Mouse (Mus musculus): ENCODE results near the gene Sctr. TPM values are rescaled to one million over a fixed set of nuclear protein-coding genes. Genes with fewer than 3 reads are reported as not detected.

Sctr gene
- total RNA-seq, 2 experiments from 2014 or later, result not detected

- ATAC-seq (replicated peaks; ENCODE audit: poor library complexity), result no peak
Observed at GRCm38 (mm10) chr1:120066159-120066558, 59.5 kb downstream of the Sctr start.

DNA sequence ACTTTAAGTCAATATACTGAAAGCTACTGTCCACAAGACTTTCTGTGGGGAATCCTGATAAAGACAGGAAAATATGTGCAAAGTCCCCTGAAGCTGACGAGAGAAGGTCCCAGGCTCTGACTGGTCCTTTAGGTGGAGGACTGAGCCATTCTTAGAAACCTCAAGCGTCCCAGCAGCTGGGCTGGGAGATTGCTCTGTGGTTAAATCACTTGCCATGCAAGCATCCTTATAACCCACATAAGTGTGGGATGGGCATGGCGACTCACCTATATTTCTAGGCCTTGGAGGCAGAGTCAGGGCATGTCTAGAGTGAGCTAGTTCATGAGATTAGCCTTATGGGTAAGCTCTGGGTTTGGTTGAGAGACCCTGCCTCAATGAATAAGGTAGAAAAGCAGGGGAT, 59.9 kb downstream of the Sctr start:
- no peak for ATAC-seq (replicated peaks; ENCODE audit: poor library complexity)

DNA sequence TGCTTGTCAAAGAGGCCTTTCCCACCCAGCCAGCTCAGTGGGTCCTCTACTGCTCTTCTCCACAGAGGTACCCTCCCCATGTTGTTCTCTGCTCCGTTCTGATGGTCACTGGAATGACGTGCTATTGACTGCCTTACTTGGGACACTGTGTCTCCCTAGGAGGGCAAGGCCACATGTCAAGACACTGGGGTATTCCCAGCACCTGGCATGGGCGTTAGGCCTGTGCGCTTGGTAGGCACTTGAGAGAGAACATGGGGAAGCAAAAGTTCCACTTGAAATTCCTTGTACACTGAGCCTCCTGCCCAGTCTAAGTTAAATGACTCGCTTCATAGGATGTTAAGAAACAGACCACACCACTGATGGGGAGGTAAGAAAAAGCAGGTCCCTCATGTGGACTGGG, 62.4 kb downstream of the Sctr start:
- ATAC-seq (replicated peaks; ENCODE audit: poor library complexity), result no peak

DNA sequence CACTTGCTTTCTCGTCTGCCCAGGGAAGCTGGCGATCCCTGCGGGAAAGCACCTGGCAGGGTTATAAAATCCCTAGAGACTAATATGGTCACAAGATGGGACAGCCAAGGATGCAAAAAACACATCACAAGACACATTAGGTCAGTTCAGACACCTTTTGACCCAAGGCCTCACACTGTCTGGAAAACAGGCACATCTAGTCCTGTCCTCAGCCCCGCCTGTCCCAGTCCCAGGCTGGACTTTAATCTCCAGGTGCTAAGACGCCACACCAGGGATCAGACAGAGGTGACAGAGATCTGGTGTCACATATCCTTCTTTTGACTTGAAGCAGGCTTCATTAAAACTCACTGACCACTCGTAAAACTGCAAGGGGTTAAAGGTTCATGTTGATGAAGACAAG, 63.5 kb downstream of the Sctr start:
- no peak for ATAC-seq (replicated peaks; ENCODE audit: poor library complexity)

DNA sequence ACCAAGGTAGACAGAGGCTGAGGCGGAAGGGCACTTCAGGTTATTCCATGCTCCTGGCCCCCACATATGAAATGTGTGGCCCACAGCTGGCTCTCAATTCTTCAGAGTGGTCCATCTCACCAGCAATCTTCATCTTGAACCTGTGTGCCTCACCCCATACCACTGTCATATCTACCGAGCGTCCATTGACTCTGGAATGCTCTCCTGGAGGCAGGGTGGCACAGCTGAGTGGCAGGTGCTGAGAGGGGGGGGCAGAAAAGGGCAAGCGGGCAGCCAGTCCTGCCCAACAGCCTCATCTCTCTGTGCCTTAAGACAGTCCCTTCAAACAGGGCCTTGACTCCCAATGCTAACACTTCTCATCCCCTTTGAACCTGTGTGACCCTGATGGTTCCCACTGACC, 64.4 kb downstream of the Sctr start:
- no peak for ATAC-seq (replicated peaks; ENCODE audit: poor library complexity)

DNA sequence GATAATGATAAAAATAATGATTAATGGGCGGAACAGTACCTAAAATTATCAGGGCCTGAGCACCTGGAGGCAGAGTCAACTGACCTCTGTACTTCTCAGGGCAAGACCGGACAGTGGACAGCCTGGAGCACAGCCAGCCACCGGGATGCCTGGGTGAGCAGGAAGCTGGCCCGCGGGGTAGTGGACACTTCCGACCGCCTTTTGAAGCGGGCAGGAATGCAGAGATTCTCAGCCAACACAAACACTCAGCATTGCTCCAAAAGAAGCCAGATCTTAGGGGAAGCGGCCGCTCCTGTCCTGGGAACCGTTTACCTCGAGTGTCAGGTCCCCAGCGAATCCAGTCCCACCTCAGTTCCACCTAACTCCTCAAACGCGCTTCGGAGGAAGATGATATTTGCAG, 66.2 kb downstream of the Sctr start:
- ATAC-seq (replicated peaks; ENCODE audit: poor library complexity), result no peak

- peak; percentile 84 for ATAC-seq (replicated peaks; ENCODE audit: poor library complexity)
Observed at GRCm38 (mm10) chr1:120073519-120074306, 67.0 kb downstream of the Sctr start, which contains the start of gene Tmem37. Tmem37 (minus strand) TSS chr1:120074074.

DNA sequence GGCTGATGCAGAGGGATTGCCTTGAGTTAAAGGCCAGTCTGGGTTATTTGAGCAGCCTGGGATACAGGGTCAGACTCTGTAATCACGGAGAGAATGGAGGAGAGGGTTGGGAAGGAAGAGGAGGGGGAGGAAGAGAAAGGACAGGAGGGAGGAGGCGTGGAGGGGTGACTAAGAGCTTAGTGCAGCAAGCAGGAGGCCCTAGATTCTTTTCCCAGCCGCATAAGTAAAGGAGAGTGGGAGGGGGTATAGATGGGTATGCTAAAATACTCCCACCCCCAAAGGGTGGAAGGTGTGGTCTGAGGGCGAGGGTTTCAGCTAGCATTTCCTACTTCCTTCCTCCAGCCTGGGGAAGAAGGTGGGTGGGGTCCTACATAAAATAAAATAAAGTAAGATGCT, 67.6 kb downstream of the Sctr start:
- no peak for ATAC-seq (replicated peaks; ENCODE audit: poor library complexity)

GRCm38 (mm10) chr1:120074931-120075330, 68.2 kb downstream of the Sctr start:
- no peak for ATAC-seq (replicated peaks; ENCODE audit: poor library complexity)

- ATAC-seq (replicated peaks; ENCODE audit: poor library complexity), result peak; percentile 69
Observed at GRCm38 (mm10) chr1:120075507-120075906, 68.8 kb downstream of the Sctr start.

DNA sequence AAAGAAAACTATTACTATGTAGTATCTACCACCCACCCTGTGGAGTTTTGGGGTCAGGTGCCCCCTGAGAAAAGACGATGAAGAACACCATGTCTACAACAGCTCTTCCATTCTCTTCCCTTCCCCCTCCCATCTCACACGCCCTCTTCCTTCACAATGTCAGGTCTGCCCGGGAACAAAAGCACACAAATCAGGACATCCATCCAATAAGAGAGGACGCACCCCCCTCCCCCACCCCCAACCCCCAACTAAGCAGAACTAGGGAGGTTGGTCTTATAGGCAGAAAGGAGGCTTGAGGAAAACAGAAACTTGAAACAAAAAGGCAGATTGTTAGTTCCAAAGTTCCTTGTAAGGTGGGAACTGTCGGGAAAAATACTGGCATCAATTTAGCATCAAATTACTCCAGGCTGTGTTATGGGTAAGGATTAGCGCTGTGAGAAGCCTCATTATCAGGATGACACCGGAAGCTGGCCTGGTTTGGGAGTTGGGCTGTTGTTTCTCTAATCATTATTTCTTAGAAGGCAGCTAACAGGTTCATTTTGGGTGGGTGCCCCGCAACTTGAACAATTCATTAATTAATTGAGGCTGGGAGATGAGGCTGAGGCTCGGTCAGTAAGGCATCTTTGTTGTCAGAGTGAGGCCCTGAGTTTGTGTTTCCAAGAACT, 71.2 kb downstream of the Sctr start:
- no peak for ATAC-seq (replicated peaks; ENCODE audit: poor library complexity)

DNA sequence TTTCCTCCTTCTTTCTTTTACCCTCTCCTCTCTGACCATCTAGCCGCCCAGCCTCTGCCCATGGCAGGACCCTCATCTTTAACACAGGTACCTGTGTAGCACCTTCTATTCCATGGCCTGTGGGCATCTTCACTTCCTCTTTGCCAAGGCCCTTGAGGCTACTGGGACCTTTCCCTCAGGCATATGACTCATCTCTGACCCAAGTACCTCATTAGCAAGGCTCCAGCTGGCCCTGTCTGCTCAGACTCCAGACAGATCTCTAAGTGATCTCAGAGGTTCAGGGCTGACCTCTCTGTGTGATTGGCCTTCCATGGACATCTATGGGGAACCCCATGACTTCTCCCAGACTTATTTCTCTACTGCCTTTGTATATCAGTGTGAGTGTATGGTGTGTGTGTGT, 73.9 kb downstream of the Sctr start:
- peak; percentile 61 for ATAC-seq (replicated peaks; ENCODE audit: poor library complexity)

GRCm38 (mm10) chr1:120082957-120083585, 76.4 kb downstream of the Sctr start:
- ATAC-seq (replicated peaks; ENCODE audit: poor library complexity), result no peak

GRCm38 (mm10) chr1:120083921-120084517, 77.3 kb downstream of the Sctr start:
- ATAC-seq (replicated peaks; ENCODE audit: poor library complexity), result no peak

GRCm38 (mm10) chr1:120085696-120086095, 79.0 kb downstream of the Sctr start:
- ATAC-seq (replicated peaks; ENCODE audit: poor library complexity), result no peak; the same call in 1 of the 2 replicates

DNA sequence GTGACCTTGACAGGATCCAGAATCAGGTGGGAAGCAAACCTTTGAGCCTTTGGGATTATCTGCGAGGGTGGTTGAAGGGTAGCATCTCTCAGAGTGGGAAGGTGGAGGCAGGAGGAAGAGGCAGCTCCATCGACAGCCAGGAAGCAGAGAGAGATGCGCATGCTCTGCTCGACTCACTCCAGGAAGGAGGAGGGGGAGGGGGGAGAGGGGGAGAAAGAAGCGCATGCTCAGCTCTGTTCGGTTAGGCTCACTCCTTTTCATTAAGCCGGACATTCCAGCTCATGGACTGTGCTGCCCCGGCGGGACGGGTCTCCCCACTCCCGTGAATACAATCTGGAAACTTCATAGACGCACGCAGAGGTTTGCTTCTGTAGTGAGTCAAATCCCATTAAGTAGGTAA, 80.0 kb downstream of the Sctr start:
- no peak for ATAC-seq (replicated peaks; ENCODE audit: poor library complexity)

- no peak for ATAC-seq (replicated peaks; ENCODE audit: poor library complexity)
Observed at GRCm38 (mm10) chr1:120089180-120089579, 82.5 kb downstream of the Sctr start.

DNA sequence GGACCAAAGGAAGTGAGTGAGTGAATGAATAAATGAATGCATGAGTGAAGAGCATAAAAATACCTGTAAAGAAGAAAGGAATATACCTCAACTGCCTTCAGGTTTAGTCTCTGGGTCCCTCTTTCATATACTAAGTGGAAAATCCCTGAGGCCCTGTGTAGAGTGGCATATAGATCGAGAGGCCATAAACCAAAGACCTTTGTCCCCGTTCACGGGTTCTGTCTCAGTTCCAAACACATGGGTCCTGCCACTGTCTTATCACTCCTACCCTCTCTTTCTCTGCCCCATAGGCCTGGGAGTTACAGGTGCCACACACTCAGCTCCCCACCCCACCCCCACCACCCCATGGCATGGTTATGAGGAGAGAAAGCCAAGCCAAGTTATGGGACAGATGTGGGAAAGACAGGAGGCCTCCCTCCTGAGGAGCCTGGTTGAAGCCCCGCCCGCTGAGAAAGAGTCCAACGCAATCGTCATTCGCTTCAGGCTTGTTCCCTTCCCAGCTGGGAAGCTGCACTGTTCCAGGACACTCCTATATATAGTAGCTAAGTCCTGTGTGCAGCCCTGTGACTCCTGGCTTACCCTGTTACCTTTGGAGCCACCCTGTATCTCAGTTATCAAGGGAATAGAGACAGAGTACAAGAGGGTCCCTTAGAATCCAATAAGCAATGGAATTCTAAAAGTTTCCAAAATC, 84.3 kb downstream of the Sctr start:
- ATAC-seq (replicated peaks; ENCODE audit: poor library complexity), result no peak

DNA sequence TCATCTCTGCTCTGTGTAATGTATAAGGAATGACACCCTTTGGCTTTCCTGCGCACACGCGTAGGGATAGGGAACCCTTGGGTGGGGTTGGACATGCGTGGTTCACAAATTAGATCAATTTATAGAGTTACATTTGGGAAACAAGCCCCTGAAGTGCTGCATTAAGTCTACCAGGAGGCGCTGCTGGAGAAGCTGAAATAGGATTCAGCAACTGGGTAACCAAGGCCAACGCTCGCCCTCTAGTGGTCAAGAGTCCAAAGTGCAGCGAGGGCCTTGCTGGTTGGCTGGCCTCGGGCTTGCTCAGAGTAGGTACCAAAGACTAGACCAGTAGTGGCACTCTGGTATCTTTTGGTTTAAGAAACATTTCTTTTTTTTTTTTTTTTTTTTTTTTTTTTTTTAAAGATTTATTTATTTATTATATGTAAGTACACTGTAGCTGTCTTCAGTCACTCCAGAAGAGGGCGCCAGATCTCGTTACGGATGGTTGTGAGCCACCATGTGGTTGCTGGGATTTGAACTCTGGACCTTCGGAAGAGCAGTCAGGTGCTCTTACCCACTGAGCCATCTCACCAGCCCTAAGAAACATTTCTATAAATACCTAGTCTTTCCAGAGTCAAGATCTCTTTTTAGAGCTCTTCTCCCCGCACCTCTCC, 86.9 kb downstream of the Sctr start:
- peak; percentile 90 for ATAC-seq (replicated peaks; ENCODE audit: poor library complexity)

GRCm38 (mm10) chr1:120094920-120095319, 88.2 kb downstream of the Sctr start:
- peak; percentile 54 for ATAC-seq (replicated peaks; ENCODE audit: poor library complexity)
